ENCODE assay signal across 8 mouse cellular contexts in genomic region chr11:5415617-5416338, GRCm38 (mm10). TPM values are rescaled to one million over a fixed set of nuclear protein-coding genes. Genes with fewer than 3 reads are reported as not detected.
DNase-seq lines count a peak whose midpoint lies in the region; ATAC-seq and TF ChIP-seq lines count a peak whose summit lies in the region.

No protein-coding gene starts in this region.

- peak overlapping the region; percentile 71 for H3K9ac ChIP-seq in heart, embryonic 13.5 days
- peak overlapping the region; percentile 18; the same call in 1 of the 2 replicates for H3K9ac ChIP-seq in kidney, embryonic 14.5 days (ENCODE audit: low read depth, low read length)
- H3K9ac ChIP-seq in lung, embryonic 14.5 days, result peak overlapping the region; percentile 2; the same call in 1 of the 2 replicates

- no peak for TF ChIP-seq CTCF in brain, embryonic 14.5 days (IDR thresholded peaks at IDR 0.05; ENCODE audit: borderline replicate concordance, extremely low read depth, insufficient read depth, insufficient read length)
- TF ChIP-seq CTCF in lung, embryonic 14.5 days (IDR thresholded peaks at IDR 0.05; ENCODE audit: low read depth), result no peak

- DNase-seq in adrenal gland, postnatal 14 days, result peak; percentile 57
- no peak for DNase-seq in adrenal gland, adult 18-20 months (ENCODE audit: low spot score in 2 of 2)
- DNase-seq in brain, embryonic 14.5 days (ENCODE audit: low read depth), result peak; percentile 82
- peak; percentile 82 for DNase-seq in lung, embryonic 14.5 days
- DNase-seq in right cerebral cortex, postnatal 25 days, result peak; percentile 27
- DNase-seq in testis, postnatal 14 days (ENCODE audit: low spot score), result no peak

- ATAC-seq in heart, embryonic 13.5 days (ENCODE audit: extremely low read depth, insufficient number of reproducible peaks, low FRiP score, low TSS enrichment), result no peak
- ATAC-seq in kidney, embryonic 14.5 days (ENCODE audit: low FRiP score, low TSS enrichment), result peak; percentile 74
- ATAC-seq in lung, embryonic 14.5 days (ENCODE audit: insufficient read depth), result peak; percentile 83

- H3K4me1 ChIP-seq in heart, embryonic 13.5 days, result peaks cover 72% of the 10 kb centered on the region
- peaks cover 63% of the 10 kb centered on the region for H3K4me1 ChIP-seq in kidney, embryonic 14.5 days (ENCODE audit: control insufficient read depth, insufficient read depth, low read length)
- H3K4me1 ChIP-seq in lung, embryonic 14.5 days (ENCODE audit: insufficient read depth), result peaks cover 50% of the 10 kb centered on the region

- H3K36me3 ChIP-seq in heart, embryonic 13.5 days, result no peaks in the 10 kb centered on the region
- no peaks in the 10 kb centered on the region for H3K36me3 ChIP-seq in kidney, embryonic 14.5 days (ENCODE audit: control insufficient read depth, insufficient read depth, low read length)
- no peaks in the 10 kb centered on the region for H3K36me3 ChIP-seq in lung, embryonic 14.5 days (ENCODE audit: insufficient read depth)

- TF ChIP-seq POLR2A in brain, embryonic 14.5 days (IDR thresholded peaks at IDR 0.05; ENCODE audit: borderline replicate concordance, extremely low read depth, insufficient read depth, insufficient read length, poor library complexity, severe bottlenecking), result no peak

- no peaks in the 10 kb centered on the region for H3K27me3 ChIP-seq in heart, embryonic 13.5 days (replicated peaks)
- H3K27me3 ChIP-seq in kidney, embryonic 14.5 days (ENCODE audit: control insufficient read depth, insufficient read depth, low read length), result no peaks in the 10 kb centered on the region
- H3K27me3 ChIP-seq in lung, embryonic 14.5 days (ENCODE audit: insufficient read depth, low read length), result no peaks in the 10 kb centered on the region

- H3K4me3 ChIP-seq in heart, embryonic 13.5 days, result no peak overlapping the region
- H3K4me3 ChIP-seq in kidney, embryonic 14.5 days (ENCODE audit: low read length), result no peak overlapping the region
- H3K4me3 ChIP-seq in lung, embryonic 14.5 days (ENCODE audit: low read depth, low read length), result no peak overlapping the region

- H3K27ac ChIP-seq in heart, embryonic 13.5 days (replicated peaks), result peak overlapping the region; percentile 90
- H3K27ac ChIP-seq in kidney, embryonic 14.5 days (ENCODE audit: low read depth, low read length), result peak overlapping the region; percentile 86
- peak overlapping the region; percentile 77 for H3K27ac ChIP-seq in lung, embryonic 14.5 days (ENCODE audit: low read depth)

- H3K4me2 ChIP-seq in heart, embryonic 13.5 days, result peak overlapping the region; percentile 57
- H3K4me2 ChIP-seq in kidney, embryonic 14.5 days (replicated peaks; ENCODE audit: low read depth, low read length), result peak overlapping the region; percentile 29
- H3K4me2 ChIP-seq in lung, embryonic 14.5 days, result peak overlapping the region; percentile 35

- WGBS in heart, embryonic 13.5 days, result 15% methylated on average over 6 of the region's 6 CpGs
- WGBS in kidney, embryonic 14.5 days, result under 1% methylated on average over 6 of the region's 6 CpGs
- 3% methylated on average over 6 of the region's 6 CpGs for WGBS in lung, embryonic 14.5 days

- no peaks in the 10 kb centered on the region for H3K9me3 ChIP-seq in heart, embryonic 13.5 days
- no peaks in the 10 kb centered on the region for H3K9me3 ChIP-seq in kidney, embryonic 14.5 days (ENCODE audit: control insufficient read depth, low read length)
- H3K9me3 ChIP-seq in lung, embryonic 14.5 days (ENCODE audit: low read depth, low read length), result no peaks in the 10 kb centered on the region

RNA-seq across cellular contexts. Expression of gene Znrf3, which starts 28.9 kb away (rescaled TPM):
- total RNA-seq in adrenal gland, postnatal 14 days (2021), result 25.0 and 26.2 TPM in 2 replicates
- 10 to 100 TPM; 18.3 to 22.5 TPM for total RNA-seq in adrenal gland, adult 18-20 months (2021)
- polyA plus RNA-seq in brain, embryonic 14.5 days (2012; rRNA removed), result 3.4 and 7.5 TPM in 2 replicates
- 7.6 and 8.6 TPM in 2 replicates for polyA plus RNA-seq in heart, embryonic 13.5 days (2015; fragmentation: Nextera tagmentation; extraction: Ambion mirVana)
- polyA plus RNA-seq in kidney, embryonic 14.5 days (2014; fragmentation: Nextera tagmentation; extraction: Ambion mirVana), result 20.6 and 21.1 TPM in 2 replicates
- polyA plus RNA-seq in lung, embryonic 14.5 days (2014; fragmentation: Nextera tagmentation; extraction: Ambion mirVana), result 16.8 and 18.0 TPM in 2 replicates

Comparison
In these comparisons a context has a peak if more than half of its experiments do, and no peak if none do; other contexts are left out.
1. DNase-seq: peak in adrenal gland, postnatal 14 days (single experiment), brain, embryonic 14.5 days (single experiment), lung, embryonic 14.5 days (single experiment) and right cerebral cortex, postnatal 25 days (single experiment); none in adrenal gland, adult 18-20 months (0 of 2) and testis, postnatal 14 days (single experiment).
2. H3K9ac ChIP-seq: peak in every context shown above with its lines; median percentile 71 in heart, embryonic 13.5 days; 18 in kidney, embryonic 14.5 days; 2 in lung, embryonic 14.5 days.
3. Peak in every context shown above with its lines, with median percentiles within 50 percentile points of each other: H3K27ac ChIP-seq and H3K4me2 ChIP-seq.